Mouse (Mus musculus) hindbrain, embryonic 12.5 days (tissue): ENCODE data around the gene Igsf10. TPM values are rescaled to one million over a fixed set of nuclear protein-coding genes. Genes with fewer than 3 reads are reported as not detected.

Source experiments
- ATAC-seq: fragments of 200-750 bp; cut with Nextera tagmentation; 2 replicates; pipeline ENCODE4 v1.8.0; 2017; ENCODE audit warnings: moderate TSS enrichment; ENCODE audit not compliant: low FRiP score
- H3K27ac ChIP-seq: fragments of 300-500 bp; sonication (generic); 2 replicates; pipeline ENCODE4 v1.5.1; 2016; ENCODE audit warnings: mild to moderate bottlenecking
- H3K27me3 ChIP-seq: fragments of 300-500 bp; sonication (generic); 2 replicates; pipeline ENCODE4 v1.6.1; 2016; ENCODE audit warnings: mild to moderate bottlenecking
- H3K36me3 ChIP-seq: fragments of 300-500 bp; sonication (generic); 2 replicates; pipeline ENCODE4 v1.6.1; 2016; ENCODE audit warnings: mild to moderate bottlenecking
- H3K4me1 ChIP-seq: fragments of 300-500 bp; sonication (generic); 2 replicates; pipeline ENCODE4 v1.6.1; 2016
- H3K4me2 ChIP-seq: fragments of 300-500 bp; sonication (generic); replicated peaks from 2 replicates; pipeline ENCODE4 v1.6.1; 2016; ENCODE audit warnings: mild to moderate bottlenecking
- H3K4me3 ChIP-seq: fragments of 300-500 bp; sonication (generic); 2 replicates; pipeline ENCODE4 v1.5.1; 2016; ENCODE audit warnings: mild to moderate bottlenecking
- H3K9ac ChIP-seq: fragments of 300-500 bp; sonication (generic); 2 replicates; pipeline ENCODE4 v1.6.1; 2016; ENCODE audit warnings: mild to moderate bottlenecking, moderate library complexity
- H3K9me3 ChIP-seq: fragments of 300-500 bp; sonication (generic); replicated peaks from 2 replicates; pipeline ENCODE4 v1.6.1; 2016; ENCODE audit warnings: mild to moderate bottlenecking
- WGBS: fragments of 180-500 bp; shearing (Covaris S2); methylation state at CpG from one replicate; pipeline ENCODE4 v1.1.7; 2016; 5-methylcytosine and 5-hydroxymethylcytosine counted together
- polyA plus RNA-seq: library from polyadenylated mRNA; unstranded; fragments of >200 nt; fragmentation: Nextera tagmentation; extraction: Ambion mirVana; gene quantifications from 2 replicates; pipeline ENCODE4 v1.2.1, GENCODE M21; 2016

Gene Igsf10
- polyA plus RNA-seq, 1 experiment from 2014 or later: 7.4 TPM

GRCm38 (mm10) chr3:59321278-59321876, 22.8 kb downstream of the Igsf10 start:
- no peaks in the 10 kb centered on the region for H3K9me3 ChIP-seq
- no peak overlapping the region for H3K9ac ChIP-seq
- H3K27ac ChIP-seq: no peak overlapping the region
- no peak overlapping the region for H3K4me2 ChIP-seq
- WGBS: 50% methylated on average over 7 of the region's 7 CpGs
- no peaks in the 10 kb centered on the region for H3K4me1 ChIP-seq
- H3K4me3 ChIP-seq: no peak overlapping the region
- peaks cover 15% of the 10 kb centered on the region for H3K36me3 ChIP-seq
- H3K27me3 ChIP-seq: no peaks in the 10 kb centered on the region
- 0 out of 2 replicates have a peak, but pooled peaks have one; percentile 46 for ATAC-seq

DNA sequence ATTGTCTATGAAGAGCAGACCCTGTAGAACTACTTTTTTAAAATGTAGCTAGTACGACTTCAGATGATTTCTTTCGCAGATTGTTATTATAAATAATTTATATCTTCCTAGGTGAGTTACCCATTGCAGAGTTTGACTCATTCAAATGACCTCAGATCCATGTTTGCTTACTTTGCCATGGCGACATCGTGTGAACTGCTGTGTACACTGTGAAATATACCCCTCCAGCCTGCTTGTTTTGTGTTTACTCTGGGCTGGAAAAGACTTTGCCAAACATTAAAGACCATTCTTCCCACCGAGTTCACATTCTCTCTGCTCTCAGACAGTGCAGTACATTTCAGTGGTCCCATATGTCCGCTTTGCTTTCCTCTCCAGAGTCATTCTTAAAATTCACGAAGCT, 28.1 kb downstream of the Igsf10 start:
- Histone ChIP-seq H3K4me3 (no peak overlapping the region), H3K4me1 (no peaks in the 10 kb centered on the region), H3K9me3 (no peaks in the 10 kb centered on the region), H3K4me2 (no peak overlapping the region), H3K27ac (no peak overlapping the region), H3K27me3 (no peaks in the 10 kb centered on the region), H3K9ac (no peak overlapping the region), H3K36me3 (peaks cover 18% of the 10 kb centered on the region)
- no peak for ATAC-seq
- 83% methylated on average over 7 of the region's 7 CpGs for WGBS

GRCm38 (mm10) chr3:59312610-59313009, 31.6 kb downstream of the Igsf10 start:
- no peak overlapping the region for H3K27ac ChIP-seq
- H3K9ac ChIP-seq: no peak overlapping the region
- no peaks in the 10 kb centered on the region for H3K27me3 ChIP-seq
- H3K4me3 ChIP-seq: no peak overlapping the region
- 0 out of 2 replicates have a peak, but pooled peaks cover 3% of the 10 kb centered on the region for H3K36me3 ChIP-seq
- H3K4me1 ChIP-seq: no peaks in the 10 kb centered on the region
- 89% methylated on average over 10 of the region's 10 CpGs for WGBS
- no peaks in the 10 kb centered on the region for H3K9me3 ChIP-seq
- no peak overlapping the region for H3K4me2 ChIP-seq
- ATAC-seq: no peak

- Histone ChIP-seq H3K27me3 (no peaks in the 10 kb centered on the region), H3K4me3 (no peak overlapping the region), H3K9me3 (no peaks in the 10 kb centered on the region), H3K27ac (no peak overlapping the region), H3K9ac (no peak overlapping the region), H3K4me2 (no peak overlapping the region), H3K4me1 (no peaks in the 10 kb centered on the region), H3K36me3 (no peaks in the 10 kb centered on the region)
- 93% methylated on average over 2 of the region's 2 CpGs for WGBS
- ATAC-seq: no peak
These were observed 38.7 kb downstream of the Igsf10 start for GRCm38 (mm10) chr3:59305518-59305917.

GRCm38 (mm10) chr3:59304944-59305343, 39.2 kb downstream of the Igsf10 start:
- 84% methylated on average over 5 of the region's 5 CpGs for WGBS
- no peaks in the 10 kb centered on the region for H3K27me3 ChIP-seq
- no peak for ATAC-seq

GRCm38 (mm10) chr3:59297653-59298052, 46.5 kb downstream of the Igsf10 start:
- H3K4me3 ChIP-seq: no peak overlapping the region
- H3K4me2 ChIP-seq: no peak overlapping the region
- ATAC-seq: no peak
- H3K9me3 ChIP-seq: no peaks in the 10 kb centered on the region
- H3K27me3 ChIP-seq: no peaks in the 10 kb centered on the region
- no peak overlapping the region for H3K9ac ChIP-seq
- no peaks in the 10 kb centered on the region for H3K36me3 ChIP-seq
- WGBS: 87% methylated on average over 16 of the region's 16 CpGs
- H3K27ac ChIP-seq: no peak overlapping the region
- H3K4me1 ChIP-seq: no peaks in the 10 kb centered on the region

More at GRCm38 (mm10) chr3:59304944-59305343, 39.2 kb downstream of the Igsf10 start:
- no peaks in the 10 kb centered on the region for H3K4me1 ChIP-seq
- no peak overlapping the region for H3K4me3 ChIP-seq
- H3K9ac ChIP-seq: no peak overlapping the region
- H3K36me3 ChIP-seq: no peaks in the 10 kb centered on the region
- no peak overlapping the region for H3K4me2 ChIP-seq
- H3K27ac ChIP-seq: no peak overlapping the region
- no peaks in the 10 kb centered on the region for H3K9me3 ChIP-seq

DNA sequence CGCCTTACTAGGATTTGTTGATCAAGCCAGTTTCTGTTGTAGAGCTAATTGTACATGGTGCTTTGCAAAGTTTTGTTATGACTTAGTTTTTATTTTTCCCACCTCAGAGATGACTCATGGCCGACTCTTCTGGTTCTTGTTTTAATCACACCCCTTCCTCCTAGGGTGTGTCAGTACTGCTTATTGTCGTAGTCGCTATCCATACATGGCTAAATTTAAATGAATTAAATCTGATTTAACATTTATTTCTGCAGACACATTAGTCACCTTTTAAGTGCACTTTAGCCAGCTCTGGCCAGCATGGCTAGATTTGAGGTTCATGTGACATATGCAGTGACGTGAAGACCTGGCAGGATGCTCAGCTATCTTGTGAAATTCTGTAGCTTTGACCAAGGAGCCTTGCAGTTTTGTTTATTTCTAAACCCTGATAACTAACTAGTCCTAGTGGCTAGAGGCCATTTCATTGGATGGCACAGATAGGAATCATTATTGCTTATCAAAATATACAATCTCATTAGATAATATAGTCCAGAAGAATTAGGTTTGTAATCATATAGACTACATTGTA, 47.5 kb downstream of the Igsf10 start:
- Histone ChIP-seq H3K9ac (no peak overlapping the region), H3K4me2 (no peak overlapping the region), H3K9me3 (no peaks in the 10 kb centered on the region), H3K4me3 (no peak overlapping the region), H3K4me1 (no peaks in the 10 kb centered on the region), H3K36me3 (no peaks in the 10 kb centered on the region), H3K27me3 (no peaks in the 10 kb centered on the region), H3K27ac (no peak overlapping the region)
- 92% methylated on average over 5 of the region's 5 CpGs for WGBS
- ATAC-seq: no peak

DNA sequence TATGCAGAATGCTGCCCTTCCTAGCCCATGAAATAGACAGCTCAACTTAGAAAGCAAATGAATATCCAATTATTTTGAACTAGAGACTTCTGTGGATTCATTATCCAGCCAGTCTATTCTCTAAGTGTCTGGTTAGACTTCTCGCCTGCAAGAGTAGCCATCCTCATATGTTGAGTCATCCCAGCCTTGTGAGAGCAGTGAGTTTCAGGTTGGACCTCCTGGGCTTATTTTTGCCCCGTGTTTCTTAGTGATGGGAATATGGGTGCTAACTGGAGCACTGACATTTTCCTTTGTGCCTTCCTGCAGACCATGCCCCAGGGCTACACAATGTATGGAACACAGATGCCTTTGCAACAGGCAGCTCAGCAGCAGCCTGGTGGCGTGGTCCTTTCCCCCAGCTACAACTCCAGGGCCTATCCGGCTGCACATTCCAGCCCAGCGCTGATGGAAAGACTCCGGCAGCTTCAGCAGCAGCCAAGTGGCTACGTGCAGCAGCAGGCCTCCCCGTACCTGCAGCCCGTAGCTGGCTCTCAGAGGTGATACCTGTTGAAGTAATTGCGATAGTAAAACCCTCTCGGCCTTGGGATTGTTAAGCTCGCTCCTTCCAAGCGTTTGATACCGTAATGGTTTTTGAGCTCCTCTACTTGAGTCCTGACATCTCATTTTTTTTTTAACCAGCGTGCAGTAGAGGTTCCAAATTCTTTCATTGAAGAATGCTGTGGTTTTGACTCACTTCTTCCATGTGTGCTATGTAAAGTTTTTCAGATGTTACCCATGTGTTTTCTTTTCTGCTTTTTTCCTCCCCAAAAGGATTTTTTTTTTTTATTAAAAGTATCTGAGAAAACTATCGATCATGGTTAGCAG, 48.3 kb downstream of the Igsf10 start:
- Histone ChIP-seq H3K27me3 (no peaks in the 10 kb centered on the region), H3K9ac (no peak overlapping the region), H3K4me2 (no peak overlapping the region), H3K4me1 (no peaks in the 10 kb centered on the region), H3K4me3 (no peak overlapping the region), H3K36me3 (no peaks in the 10 kb centered on the region), H3K27ac (no peak overlapping the region), H3K9me3 (no peaks in the 10 kb centered on the region)
- no peak for ATAC-seq
- 91% methylated on average over 16 of the region's 16 CpGs for WGBS

DNA sequence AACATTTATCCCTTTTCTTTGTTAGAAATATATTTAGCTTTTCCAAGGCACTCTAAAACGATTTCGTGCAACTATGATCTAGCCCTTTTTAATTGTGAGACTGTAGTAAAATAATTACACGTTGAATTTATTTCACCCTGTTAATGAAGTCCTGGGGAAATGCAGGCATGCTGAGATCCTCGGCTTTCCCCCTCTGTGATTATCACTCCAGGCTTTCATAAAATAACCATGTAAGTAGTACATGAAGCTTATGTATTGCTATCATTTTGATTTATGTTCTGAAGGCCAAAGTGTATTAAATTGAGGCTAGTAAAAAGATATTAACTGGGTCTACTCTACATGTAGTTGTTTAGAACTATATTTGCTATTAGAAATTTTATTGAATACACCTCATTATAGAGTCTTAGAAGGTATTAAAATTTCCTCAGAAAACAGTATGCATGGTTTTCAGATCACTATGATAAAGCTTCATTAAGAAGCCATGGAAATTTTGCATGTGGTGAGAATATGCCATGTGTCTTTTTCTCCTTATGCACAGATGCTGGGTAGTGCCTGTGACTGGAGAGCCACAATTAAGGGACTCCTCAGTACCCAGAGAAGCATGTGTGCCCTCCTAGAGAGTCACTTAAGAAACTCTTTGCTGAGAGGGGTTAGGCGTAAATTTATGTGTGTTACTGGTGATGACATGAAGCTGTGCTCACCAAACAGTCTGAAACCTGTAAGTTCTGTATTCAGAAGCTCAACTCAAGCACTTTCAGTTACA, 50.6 kb downstream of the Igsf10 start:
- no peaks in the 10 kb centered on the region for H3K36me3 ChIP-seq
- no peak overlapping the region for H3K27ac ChIP-seq
- H3K4me3 ChIP-seq: no peak overlapping the region
- no peaks in the 10 kb centered on the region for H3K27me3 ChIP-seq
- H3K9ac ChIP-seq: no peak overlapping the region
- H3K4me1 ChIP-seq: no peaks in the 10 kb centered on the region
- WGBS: 81% methylated on average over 5 of the region's 5 CpGs
- H3K4me2 ChIP-seq: no peak overlapping the region
- H3K9me3 ChIP-seq: no peaks in the 10 kb centered on the region
- no peak for ATAC-seq

- Histone ChIP-seq H3K9me3 (no peaks in the 10 kb centered on the region), H3K9ac (no peak overlapping the region), H3K4me2 (no peak overlapping the region), H3K27ac (no peak overlapping the region), H3K36me3 (no peaks in the 10 kb centered on the region), H3K27me3 (no peaks in the 10 kb centered on the region), H3K4me3 (no peak overlapping the region), H3K4me1 (no peaks in the 10 kb centered on the region)
- 78% methylated on average over 2 of the region's 2 CpGs for WGBS
- ATAC-seq: no peak
These were observed 53.6 kb downstream of the Igsf10 start for GRCm38 (mm10) chr3:59290551-59290950.

- Histone ChIP-seq H3K4me3 (no peak overlapping the region), H3K27me3 (no peaks in the 10 kb centered on the region), H3K27ac (no peak overlapping the region), H3K9ac (no peak overlapping the region), H3K36me3 (no peaks in the 10 kb centered on the region), H3K4me2 (no peak overlapping the region), H3K4me1 (peaks cover 8% of the 10 kb centered on the region; the same call in 1 of the 2 replicates), H3K9me3 (no peaks in the 10 kb centered on the region)
- ATAC-seq: no peak
These were observed 65.6 kb downstream of the Igsf10 start for GRCm38 (mm10) chr3:59278620-59279019.

GRCm38 (mm10) chr3:59278254-59278533, 66.0 kb downstream of the Igsf10 start:
- Histone ChIP-seq H3K27me3 (no peaks in the 10 kb centered on the region), H3K4me1 (peaks cover 8% of the 10 kb centered on the region; the same call in 1 of the 2 replicates), H3K4me2 (no peak overlapping the region), H3K4me3 (no peak overlapping the region), H3K9me3 (no peaks in the 10 kb centered on the region), H3K27ac (no peak overlapping the region), H3K36me3 (no peaks in the 10 kb centered on the region), H3K9ac (no peak overlapping the region)
- 82% methylated on average over 3 of the region's 3 CpGs for WGBS
- no peak for ATAC-seq
